Mouse (Mus musculus): ENCODE results near the gene Ints5. TPM values are rescaled to one million over a fixed set of nuclear protein-coding genes. Genes with fewer than 3 reads are reported as not detected.

Gene Ints5
- total RNA-seq, 2 experiments from 2014 or later, result 22.6 to 24.3 TPM

DNA sequence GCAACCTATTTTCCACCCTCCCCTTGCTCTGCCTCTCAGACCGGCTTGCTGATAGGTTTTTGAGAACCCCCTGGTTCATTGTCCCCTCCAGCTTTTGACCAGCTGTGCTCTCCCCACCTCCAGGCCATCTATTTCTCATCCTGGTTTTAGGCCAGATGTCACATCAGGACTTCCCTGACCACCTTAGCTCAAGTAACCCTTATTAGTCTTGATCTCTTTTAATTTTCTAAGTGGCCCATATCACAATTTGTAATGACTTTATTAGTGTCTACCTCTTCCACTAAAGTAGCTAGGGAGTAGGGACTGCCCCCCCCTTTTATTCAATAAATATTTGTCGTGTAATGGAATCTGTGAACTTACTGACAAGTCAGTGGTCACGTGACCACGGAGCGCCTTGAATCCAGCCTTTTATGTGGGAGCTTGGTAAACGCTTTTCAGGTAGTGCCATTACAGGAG, 28.1 kb downstream of the Ints5 start:
- intact Hi-C loops (cut with DNase I), result no loop called here
- DNase-seq (ENCODE audit: low spot score in 2 of 2), result peak; percentile 27 to 35

DNA sequence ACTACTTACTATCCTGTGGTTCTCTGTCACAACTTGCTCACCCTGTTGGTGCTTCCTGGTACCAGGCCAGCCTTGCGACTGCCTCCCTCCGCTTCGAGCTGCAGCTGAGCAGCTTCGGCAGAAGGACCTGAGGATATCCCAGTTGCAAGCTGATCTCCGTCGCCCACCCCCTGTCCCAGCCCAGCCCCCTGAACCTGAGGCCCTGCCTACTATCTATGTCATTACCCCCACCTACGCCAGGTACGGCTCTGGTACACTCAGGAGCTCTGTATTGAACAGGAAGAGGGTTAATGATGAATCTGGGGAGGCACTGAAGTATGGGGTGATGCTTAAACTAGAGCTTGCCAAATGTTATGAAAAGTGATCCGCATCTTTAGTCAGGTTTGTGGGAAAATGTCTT, 28.9 kb downstream of the Ints5 start:
- intact Hi-C loops (cut with DNase I), result no loop called here
- DNase-seq (ENCODE audit: low spot score in 2 of 2), result no peak

DNA sequence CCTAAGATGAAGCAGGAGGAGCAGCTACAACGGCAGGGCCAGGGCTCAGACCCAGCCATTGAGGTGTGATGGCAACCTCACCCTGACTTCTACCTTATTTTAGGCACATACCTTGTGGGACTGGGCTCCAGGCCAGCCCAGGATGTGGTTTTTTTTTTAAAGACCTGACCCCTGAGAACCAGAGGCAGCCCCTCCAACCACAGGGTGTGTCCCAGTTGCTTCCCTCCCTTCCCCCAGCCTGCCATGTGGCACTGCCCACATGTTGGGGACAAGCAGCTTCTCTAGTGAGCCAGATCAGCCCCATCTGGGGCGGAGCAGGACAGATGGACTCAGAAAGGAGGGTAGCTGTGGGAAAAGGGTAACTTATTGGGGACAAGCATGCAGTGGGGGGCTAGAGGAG, 34.0 kb downstream of the Ints5 start:
- intact Hi-C loops (cut with DNase I), result no loop called here
- peak in 1 of 2 experiments; percentile 24 for DNase-seq (ENCODE audit: low spot score in 2 of 2)

DNA sequence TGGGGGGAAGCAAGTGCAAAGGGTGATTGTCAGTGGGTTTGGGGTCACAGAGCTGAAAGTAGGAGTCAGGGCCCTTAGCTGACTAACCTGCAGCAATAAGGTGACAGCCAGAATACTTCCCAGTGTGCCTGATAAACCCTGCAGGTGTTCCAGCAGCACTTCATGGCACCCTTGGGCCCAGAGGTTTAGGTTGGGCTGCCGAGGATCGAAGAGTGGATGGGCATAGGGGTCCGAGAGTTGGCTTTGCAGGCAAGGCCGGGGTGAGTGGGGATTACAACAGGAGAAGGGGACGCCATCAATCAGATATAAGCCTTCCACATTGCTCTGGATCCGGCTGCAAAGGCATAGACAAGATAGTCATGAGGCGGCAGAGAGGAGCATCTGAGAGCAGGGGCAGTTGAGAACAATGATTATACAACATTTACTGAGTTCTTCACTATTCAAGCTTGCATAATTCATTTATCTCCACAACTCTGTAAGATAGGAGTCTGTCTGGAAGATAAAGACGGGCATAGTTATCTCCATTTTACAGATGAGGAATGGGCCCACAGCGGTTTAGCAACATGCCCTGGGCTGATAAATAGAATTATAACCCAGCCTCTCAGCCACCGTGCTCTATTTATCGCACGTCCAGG, 35.2 kb downstream of the Ints5 start:
- intact Hi-C loops (cut with DNase I), result no loop called here
- no peak for DNase-seq (ENCODE audit: low spot score in 2 of 2)

DNA sequence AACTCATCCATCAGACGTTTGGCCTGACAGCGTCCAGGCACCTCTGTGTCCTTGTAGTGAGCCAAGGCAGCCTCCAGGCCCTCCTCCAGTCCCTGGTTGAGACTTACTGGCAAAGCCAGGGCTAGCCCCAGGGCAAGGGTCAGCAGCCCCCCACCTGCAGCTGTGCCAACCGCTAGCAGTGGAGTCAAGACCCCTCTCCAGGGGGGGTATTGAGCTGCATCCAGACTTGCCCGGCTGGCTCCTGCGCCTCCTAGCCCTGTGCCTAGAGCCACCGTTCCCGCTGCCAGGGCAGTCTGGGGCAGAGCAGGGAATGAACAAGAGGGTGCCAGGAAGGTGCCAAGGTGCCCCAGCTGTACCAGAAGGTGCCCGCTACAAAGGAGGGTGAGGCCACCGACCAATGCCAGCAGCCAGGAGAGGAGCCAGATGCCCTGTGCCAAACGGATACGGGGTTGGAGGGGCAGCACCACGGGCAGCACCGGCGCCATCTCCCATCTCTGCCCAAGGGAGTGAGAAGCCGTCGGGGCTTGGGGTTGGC, 36.0 kb downstream of the Ints5 start:
- intact Hi-C loops (cut with DNase I), result no loop called here
- DNase-seq (ENCODE audit: low spot score in 2 of 2), result no peak

DNA sequence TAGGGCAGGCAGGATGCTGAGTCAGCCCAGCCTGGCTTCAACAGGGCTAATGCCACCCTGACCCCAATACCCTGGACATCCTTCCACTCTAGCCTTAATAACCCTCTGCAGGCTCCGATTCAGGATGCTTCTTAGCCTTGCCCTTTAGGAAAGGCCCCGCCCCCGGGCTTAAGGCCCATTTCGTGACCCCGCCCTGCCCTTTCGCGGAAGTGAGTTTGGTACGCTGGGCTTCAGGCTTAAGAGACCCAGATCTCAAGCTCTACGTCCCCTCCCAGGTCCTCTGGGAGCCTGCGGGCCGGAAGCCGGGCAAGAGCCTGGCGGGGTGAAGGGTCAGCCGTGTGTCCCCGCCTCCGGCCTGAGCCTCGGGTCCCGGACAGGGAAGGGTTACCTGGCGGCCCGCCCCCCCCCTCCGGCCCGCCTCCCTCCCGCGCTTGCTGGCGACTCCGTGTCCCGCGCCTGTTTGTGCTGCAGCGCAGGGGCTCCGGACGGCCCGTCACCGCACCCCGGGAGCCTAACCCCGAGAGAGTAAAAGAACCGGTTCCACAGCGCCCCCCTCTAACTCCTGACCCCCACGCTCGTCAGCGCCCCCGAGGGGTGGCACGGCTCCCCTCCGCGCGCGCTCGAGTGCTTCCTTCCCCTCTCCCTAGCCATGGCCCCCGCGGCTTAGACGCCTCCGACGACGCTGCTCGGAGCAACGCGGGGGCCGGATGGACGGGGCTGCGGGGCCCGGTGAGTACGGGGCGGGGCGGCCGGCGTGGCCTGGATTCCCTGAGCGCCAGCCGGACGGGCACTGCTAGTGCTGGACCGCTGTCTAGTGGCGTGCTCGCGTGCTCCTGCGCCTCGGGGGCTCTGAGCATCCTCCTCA, 36.7 kb downstream of the Ints5 start, which contains the start of the genes Rom1 and Eml3:
Gene Rom1, minus strand, starts transcription at position 133 of the 865 bp plus-strand sequence.
Gene Eml3, plus strand, starts transcription at position 329 of the 865 bp plus-strand sequence.
- DNase-seq (ENCODE audit: low spot score in 2 of 2), result peak; percentile 49 to 60
- intact Hi-C loops (cut with DNase I), result no loop called here

DNA sequence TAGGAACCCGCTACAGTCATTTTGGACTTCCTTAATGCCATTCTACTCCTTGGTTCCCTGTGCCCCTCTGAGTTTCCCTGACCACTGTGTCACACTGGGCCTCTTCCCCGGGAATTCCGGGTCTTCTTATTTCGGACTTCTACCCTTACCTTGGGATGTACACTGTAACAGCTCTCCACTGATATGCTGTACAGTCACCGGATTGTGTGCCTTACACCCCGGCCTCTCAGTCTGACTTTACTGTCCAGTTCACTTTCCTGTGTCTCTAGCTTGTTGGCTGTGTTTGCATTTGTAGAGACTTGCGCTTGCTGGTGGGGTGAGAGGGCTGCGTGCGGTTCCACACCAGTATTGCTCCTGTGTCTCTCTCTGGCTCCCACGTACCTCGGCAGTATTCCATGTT, 37.3 kb downstream of the Ints5 start:
- no peak for DNase-seq (ENCODE audit: low spot score in 2 of 2)
- intact Hi-C loops (cut with DNase I), result no loop called here

DNA sequence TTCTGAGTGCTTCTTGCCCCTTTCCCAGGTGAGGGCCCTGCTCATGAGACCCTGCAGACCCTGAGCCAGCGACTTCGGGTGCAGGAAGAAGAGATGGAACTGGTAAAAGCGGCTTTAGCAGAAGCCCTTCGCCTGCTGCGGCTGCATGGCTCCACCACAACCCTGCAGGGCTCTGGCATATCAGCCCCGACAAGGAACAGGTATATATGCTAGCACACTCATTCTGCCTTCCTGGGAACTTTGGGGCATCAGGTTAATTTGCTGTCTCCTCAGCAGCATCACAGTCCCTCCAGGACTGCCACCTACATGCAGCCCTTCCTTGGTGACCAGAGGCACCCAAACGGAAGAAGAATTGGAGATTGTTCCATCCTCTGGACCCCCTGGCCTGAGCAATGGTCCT, 38.0 kb downstream of the Ints5 start:
- intact Hi-C loops (cut with DNase I), result no loop called here
- no peak for DNase-seq (ENCODE audit: low spot score in 2 of 2)

DNA sequence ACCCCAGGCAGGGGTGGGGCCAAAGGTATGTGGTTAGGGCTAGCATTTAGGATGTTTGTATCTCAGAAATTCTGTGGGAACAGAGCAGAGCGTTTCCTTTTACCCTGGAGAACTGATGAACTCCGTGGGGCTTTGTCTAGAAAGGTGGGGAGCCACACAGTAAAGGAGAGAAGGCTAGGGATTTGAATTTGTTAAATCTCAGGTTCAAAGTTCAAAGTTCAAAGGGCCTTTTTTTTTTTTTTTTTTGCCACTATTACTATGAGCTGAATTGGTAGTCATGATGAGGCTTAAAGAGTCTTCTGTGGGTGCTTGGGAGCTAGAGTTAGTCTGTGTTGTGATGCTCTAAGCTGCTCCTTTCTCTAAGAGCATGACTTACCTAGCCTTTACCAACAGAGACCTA, 43.9 kb downstream of the Ints5 start:
- intact Hi-C loops (cut with DNase I), result no loop called here
- no peak for DNase-seq (ENCODE audit: low spot score in 2 of 2)

DNA sequence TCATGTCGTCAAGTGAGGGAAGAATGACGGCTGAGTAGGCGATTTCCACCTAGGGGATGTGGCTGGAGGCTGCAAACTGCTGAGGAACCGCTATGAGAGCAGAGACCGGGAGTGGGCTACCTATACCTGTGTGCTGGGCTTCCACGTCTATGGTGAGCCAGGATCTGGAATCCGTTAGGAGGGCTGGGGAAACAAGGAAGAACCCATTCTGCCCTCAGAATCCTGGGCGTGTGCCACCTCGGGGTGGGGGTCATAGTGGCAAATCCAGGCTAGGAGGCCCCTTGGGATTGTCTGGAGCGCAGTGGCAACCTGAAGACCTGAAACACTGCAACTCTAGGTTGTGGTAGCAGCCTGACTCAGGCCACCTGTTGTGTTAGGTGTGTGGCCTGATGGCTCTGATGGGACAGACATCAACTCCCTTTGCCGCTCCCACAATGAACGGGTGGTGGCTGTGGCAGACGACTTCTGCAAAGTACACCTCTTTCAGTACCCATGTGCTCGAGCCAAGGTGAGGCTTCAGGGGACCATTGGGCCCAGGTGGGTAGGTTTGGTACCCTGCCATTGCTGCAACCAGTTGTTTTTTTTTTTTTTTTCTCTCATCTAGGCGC, 47.8 kb downstream of the Ints5 start:
- intact Hi-C loops (cut with DNase I), result no loop called here
- DNase-seq (ENCODE audit: low spot score in 2 of 2), result no peak

DNA sequence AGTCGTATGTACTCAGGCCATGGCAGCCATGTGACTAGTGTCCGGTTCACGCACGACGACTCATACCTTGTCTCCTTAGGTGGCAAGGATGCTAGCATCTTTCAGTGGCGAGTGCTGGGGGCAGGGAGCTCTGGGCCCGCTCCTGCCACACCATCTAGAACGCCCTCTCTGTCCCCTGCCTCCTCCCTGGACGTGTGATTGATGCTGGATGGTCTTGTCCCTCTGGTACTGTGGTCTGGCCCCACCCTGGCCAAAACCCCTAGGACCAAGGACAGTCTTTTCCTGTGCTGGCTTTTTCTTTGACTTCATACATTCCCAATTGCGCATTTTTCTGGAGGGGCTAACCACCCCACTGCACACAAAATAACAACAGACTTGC, 48.3 kb downstream of the Ints5 start:
- intact Hi-C loops (cut with DNase I), result no loop called here
- no peak for DNase-seq (ENCODE audit: low spot score in 2 of 2)

DNA sequence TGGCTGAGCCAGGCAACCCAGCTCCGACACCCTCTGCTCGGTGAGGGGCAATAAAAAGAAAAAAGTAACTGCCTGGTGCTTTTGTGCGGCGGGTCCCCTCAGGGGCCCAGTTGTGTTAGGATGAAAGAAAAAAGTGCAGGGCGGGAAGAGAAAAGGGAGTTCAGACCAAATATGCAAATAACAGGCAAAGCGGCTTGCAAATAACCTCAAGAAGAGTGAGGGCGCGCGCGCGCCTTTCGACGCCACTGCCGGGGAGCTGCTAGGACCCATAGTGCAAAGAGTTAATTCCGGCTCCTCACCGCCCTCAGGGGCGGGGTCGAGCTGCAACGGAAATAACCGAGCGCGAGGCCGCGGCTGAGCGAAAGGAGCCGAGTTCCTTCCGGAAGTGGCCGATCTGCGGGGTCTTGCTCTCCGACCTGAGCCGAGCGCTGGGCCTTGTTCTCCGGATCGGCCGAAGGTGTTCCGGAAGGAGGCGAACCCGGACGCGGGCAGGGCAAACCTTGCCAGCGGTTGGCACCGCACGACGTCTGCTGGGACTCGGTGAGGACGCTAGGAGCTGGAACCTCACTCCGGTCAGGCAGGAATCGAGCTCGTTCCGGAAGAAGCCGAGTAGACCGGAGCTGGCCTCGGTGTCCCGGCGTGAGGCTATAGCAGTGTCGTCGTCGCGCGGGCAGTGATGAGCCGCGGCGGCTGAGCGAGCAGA, 48.9 kb downstream of the Ints5 start, which contains the start of gene Mta2:
Gene Mta2, plus strand, starts transcription at position 361 of the 703 bp plus-strand sequence.
- peak; percentile 93 to 96 for DNase-seq (ENCODE audit: low spot score in 2 of 2)
- intact Hi-C loops (cut with DNase I), result no loop called here

DNA sequence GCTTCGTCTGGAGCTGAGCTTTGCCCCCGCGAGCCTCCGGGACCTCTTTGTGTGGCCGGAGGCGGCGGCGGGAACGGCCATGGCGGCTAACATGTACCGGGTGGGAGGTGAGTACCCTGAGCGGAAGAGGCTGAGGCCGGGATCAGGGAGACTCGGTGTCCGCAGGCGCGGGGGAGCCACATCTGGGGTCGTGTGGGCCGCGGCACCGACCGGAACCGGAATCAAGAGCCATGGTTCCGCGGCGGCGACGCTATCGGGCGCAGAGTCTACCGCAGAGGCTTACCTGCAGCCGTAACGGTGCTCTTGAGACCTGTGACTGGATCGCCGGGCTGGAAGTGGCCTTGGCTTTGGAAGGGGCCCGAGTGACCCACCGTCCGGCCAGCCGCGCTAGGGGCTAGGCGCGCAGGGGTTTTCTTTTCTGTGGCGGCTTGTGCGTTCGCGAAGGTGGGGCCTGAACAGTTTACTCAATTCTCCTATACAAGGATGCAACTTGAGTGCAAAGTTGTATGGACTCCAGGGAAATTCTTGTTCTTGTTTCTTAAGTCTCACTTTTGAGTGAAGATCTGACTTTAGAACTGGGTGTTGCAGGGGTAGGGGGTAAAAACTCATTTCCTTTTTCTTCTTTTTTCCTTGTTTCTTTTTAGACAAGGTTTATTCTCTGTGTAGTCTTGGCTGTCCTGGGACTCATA, 49.6 kb downstream of the Ints5 start:
- peak; percentile 53 to 59 for DNase-seq (ENCODE audit: low spot score in 2 of 2)
- intact Hi-C loops (cut with DNase I), result no loop called here

DNA sequence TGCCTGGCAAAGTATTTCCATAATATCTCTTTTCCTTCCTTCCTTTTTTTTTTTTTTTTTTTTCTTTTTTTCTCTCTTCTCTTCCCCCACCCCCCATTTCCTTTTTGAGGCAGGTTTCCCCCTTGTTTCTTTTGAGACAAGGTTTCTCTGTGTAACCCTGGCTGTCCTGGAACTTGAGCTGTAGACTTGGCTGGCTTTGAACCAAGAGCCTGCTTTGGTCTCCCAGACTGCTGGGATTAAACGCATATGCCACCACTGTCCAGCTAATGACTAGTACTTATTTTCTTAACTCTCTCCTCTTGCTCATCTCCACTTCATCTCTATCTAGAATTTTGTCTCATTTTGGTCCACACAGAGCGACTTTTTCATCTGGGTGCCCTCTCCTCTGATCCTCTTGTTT, 50.2 kb downstream of the Ints5 start:
- intact Hi-C loops (cut with DNase I), result no loop called here
- DNase-seq (ENCODE audit: low spot score in 2 of 2), result no peak

DNA sequence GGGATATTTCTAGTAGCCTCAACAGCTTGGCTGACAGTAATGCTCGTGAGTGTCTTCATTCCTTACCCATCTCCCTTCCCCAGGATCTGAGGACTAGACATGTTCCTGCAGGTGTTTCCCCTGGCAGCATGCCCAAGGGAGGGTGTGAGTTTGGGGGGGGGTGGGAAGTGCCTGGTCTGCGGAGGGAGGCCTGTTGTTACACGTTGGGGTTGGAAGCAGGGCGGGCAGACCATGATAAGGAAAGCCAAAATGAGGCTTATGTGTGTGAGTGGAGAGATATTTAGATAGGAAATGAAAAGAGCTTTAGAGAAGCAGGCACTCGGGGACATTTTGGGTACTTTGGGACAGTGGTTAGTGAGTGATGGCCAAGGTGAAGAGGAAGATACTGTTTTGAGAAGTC, 51.3 kb downstream of the Ints5 start:
- intact Hi-C loops (cut with DNase I), result no loop called here
- no peak for DNase-seq (ENCODE audit: low spot score in 2 of 2)

DNA sequence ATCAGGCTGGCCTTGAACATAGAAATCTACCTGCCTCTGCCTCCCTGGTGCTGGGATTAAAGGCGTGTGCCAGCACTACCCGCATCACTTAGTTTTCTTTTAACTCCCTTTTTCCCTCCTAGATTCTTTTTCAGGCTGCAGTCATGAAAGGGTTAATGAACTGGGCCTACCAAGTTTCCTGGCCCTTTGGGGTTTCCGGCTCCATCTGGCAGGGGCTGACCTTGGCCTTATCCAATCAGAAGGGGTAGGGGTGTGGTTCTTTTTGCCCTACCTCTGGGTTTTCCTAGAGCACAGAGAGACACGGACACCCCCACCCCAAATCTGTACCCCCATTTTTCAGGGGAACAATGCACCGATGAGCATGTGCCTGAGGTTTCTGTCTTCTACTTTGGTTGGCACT, 51.9 kb downstream of the Ints5 start:
- intact Hi-C loops (cut with DNase I), result no loop called here
- DNase-seq (ENCODE audit: low spot score in 2 of 2), result no peak

DNA sequence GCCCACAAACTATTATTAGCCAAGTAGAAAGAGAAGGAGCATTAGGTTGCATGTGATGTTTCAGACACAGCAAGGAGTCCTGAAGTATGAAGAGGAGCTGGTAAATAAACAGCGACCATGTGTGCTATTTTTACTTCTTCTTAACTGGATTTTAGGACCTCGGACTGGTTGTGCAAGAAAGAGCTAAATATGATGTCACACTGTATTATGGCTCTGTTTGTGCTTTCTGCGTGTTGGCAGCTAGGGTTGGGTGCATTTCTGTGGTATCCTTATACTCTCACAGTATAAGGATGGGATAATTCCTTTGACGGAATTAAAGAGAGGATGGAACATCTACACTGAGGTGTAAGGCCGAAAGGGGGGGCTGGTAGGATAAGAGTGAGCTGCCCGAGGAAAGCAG, 52.4 kb downstream of the Ints5 start:
- no peak for DNase-seq (ENCODE audit: low spot score in 2 of 2)
- intact Hi-C loops (cut with DNase I), result no loop called here

DNA sequence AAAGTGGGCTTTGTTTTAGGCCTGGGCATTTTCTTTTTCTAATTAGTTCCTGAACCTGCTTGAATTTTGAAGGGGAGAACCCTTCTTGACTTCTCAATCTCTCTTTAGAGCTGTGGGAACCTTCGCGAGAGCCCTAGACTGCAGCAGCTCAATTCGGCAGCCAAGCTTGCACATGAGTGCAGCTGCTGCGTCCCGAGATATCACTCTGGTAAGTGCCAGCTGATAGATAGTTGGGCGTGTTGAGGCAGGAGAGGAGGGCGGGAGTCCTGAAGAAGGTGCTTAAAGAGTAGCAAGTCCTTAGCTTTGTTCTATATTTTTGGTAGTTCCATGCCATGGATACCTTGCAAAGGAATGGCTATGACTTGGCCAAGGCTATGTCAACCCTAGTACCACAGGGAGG, 54.1 kb downstream of the Ints5 start:
- intact Hi-C loops (cut with DNase I), result no loop called here
- no peak for DNase-seq (ENCODE audit: low spot score in 2 of 2)
